Comparison of ENCODE assay signal across 8 mouse cellular contexts in genomic region chr5:43781977-43782930, GRCm38 (mm10). TPM values are rescaled to one million over a fixed set of nuclear protein-coding genes. Genes with fewer than 3 reads are reported as not detected.
DNase-seq lines count a peak whose midpoint lies in the region; ATAC-seq and TF ChIP-seq lines count a peak whose summit lies in the region.

No protein-coding gene starts in this region.

- no peaks in the 10 kb centered on the region for H3K9me3 ChIP-seq in erythroblast, embryonic 14.5 days (ENCODE audit: control insufficient read depth, low read length)
- no peaks in the 10 kb centered on the region for H3K9me3 ChIP-seq in heart, embryonic 13.5 days
- H3K9me3 ChIP-seq in liver, embryonic 14.5 days (ENCODE audit: control insufficient read depth, low read length) = no peaks in the 10 kb centered on the region
- no peaks in the 10 kb centered on the region for H3K9me3 ChIP-seq in neural tube, embryonic 11.5 days (ENCODE audit: control insufficient read depth, low read length)
- H3K9me3 ChIP-seq in stomach, embryonic 16.5 days (replicated peaks; ENCODE audit: control insufficient read depth, low read length) = no peaks in the 10 kb centered on the region

- H3K27me3 ChIP-seq in erythroblast, embryonic 14.5 days (ENCODE audit: control insufficient read depth) = no peaks in the 10 kb centered on the region; the same call in 1 of the 2 replicates
- no peaks in the 10 kb centered on the region for H3K27me3 ChIP-seq in heart, embryonic 13.5 days (replicated peaks)
- H3K27me3 ChIP-seq in liver, embryonic 14.5 days (ENCODE audit: control insufficient read depth, insufficient read depth, low read length) = no peaks in the 10 kb centered on the region
- no peaks in the 10 kb centered on the region for H3K27me3 ChIP-seq in neural tube, embryonic 11.5 days (ENCODE audit: control insufficient read depth, insufficient read depth, low read length)
- H3K27me3 ChIP-seq in stomach, embryonic 16.5 days (ENCODE audit: control insufficient read depth, insufficient read depth, low read length) = no peaks in the 10 kb centered on the region

- H3K4me1 ChIP-seq in erythroblast, embryonic 14.5 days (ENCODE audit: control insufficient read depth) = peaks cover 32% of the 10 kb centered on the region
- H3K4me1 ChIP-seq in heart, embryonic 13.5 days = peaks cover 25% of the 10 kb centered on the region
- H3K4me1 ChIP-seq in liver, embryonic 14.5 days (replicated peaks; ENCODE audit: control insufficient read depth in 2 of 2, insufficient read depth in 2 of 2, low read length in 1 of 2) = peaks cover 12% of the 10 kb centered on the region in 2 experiments
- peaks cover 5% of the 10 kb centered on the region; the same call in 1 of the 2 replicates for H3K4me1 ChIP-seq in neural tube, embryonic 11.5 days (ENCODE audit: control insufficient read depth, insufficient read depth, low read length)
- peaks cover 5% of the 10 kb centered on the region for H3K4me1 ChIP-seq in stomach, embryonic 16.5 days (ENCODE audit: control insufficient read depth, insufficient read depth, low read length)

- peak overlapping the region; percentile 74 for H3K4me2 ChIP-seq in heart, embryonic 13.5 days
- peak overlapping the region; percentile 87 for H3K4me2 ChIP-seq in liver, embryonic 14.5 days (ENCODE audit: low read depth)
- peak overlapping the region; percentile 83 for H3K4me2 ChIP-seq in neural tube, embryonic 11.5 days (ENCODE audit: low read depth)
- H3K4me2 ChIP-seq in stomach, embryonic 16.5 days (ENCODE audit: low read depth, low read length) = peak overlapping the region; percentile 75

- no peak; the same call in 1 of the 2 replicates for TF ChIP-seq CTCF in liver, embryonic 14.5 days (IDR thresholded peaks at IDR 0.05; ENCODE audit: low read depth)

- DNase-seq in CD4-positive, CD25-positive, alpha-beta regulatory T cell, adult 2 months (ENCODE audit: low read depth, low spot score) = peak; percentile 92
- peak; percentile 69 for DNase-seq in brain, embryonic 18.5 days (ENCODE audit: low read depth, low spot score)
- DNase-seq in kidney, postnatal 10 days = peak; percentile 89
- peak; percentile 57 to 60 (median 60) for DNase-seq in liver, embryonic 14.5 days (ENCODE audit: low read depth in 3 of 3, low spot score in 3 of 3)
- peak; percentile 89 for DNase-seq in neural tube, embryonic 11.5 days (ENCODE audit: low spot score)

- no peaks in the 10 kb centered on the region; the same call in 1 of the 2 replicates for H3K36me3 ChIP-seq in erythroblast, embryonic 14.5 days (ENCODE audit: control insufficient read depth)
- peaks cover 8% of the 10 kb centered on the region for H3K36me3 ChIP-seq in heart, embryonic 13.5 days
- no peaks in the 10 kb centered on the region for H3K36me3 ChIP-seq in liver, embryonic 14.5 days (replicated peaks; ENCODE audit: control insufficient read depth, insufficient read depth, low read depth)
- H3K36me3 ChIP-seq in neural tube, embryonic 11.5 days (ENCODE audit: control insufficient read depth, insufficient read depth, low read length) = no peaks in the 10 kb centered on the region
- H3K36me3 ChIP-seq in stomach, embryonic 16.5 days (ENCODE audit: control insufficient read depth, insufficient read depth, low read length) = no peaks in the 10 kb centered on the region

- peak; percentile 90 for ATAC-seq in heart, embryonic 13.5 days (ENCODE audit: extremely low read depth, insufficient number of reproducible peaks, low FRiP score, low TSS enrichment)
- peak; percentile 93 for ATAC-seq in liver, embryonic 14.5 days (ENCODE audit: insufficient read depth)
- peak; percentile 94 for ATAC-seq in neural tube, embryonic 11.5 days (ENCODE audit: insufficient read depth, low FRiP score, low TSS enrichment)
- peak; percentile 92 for ATAC-seq in stomach, embryonic 16.5 days (ENCODE audit: insufficient read depth, low FRiP score)

- peak overlapping the region; percentile 86 for H3K4me3 ChIP-seq in erythroblast, embryonic 14.5 days (replicated peaks)
- peak overlapping the region; percentile 93 for H3K4me3 ChIP-seq in heart, embryonic 13.5 days
- peak overlapping the region; percentile 92 to 95 for H3K4me3 ChIP-seq in liver, embryonic 14.5 days (ENCODE audit: insufficient read depth in 1 of 2, low read depth in 2 of 2, low read length in 2 of 2)
- peak overlapping the region; percentile 93 for H3K4me3 ChIP-seq in neural tube, embryonic 11.5 days (ENCODE audit: low read depth, low read length)
- H3K4me3 ChIP-seq in stomach, embryonic 16.5 days (replicated peaks; ENCODE audit: low read length) = peak overlapping the region; percentile 98

- peak overlapping the region; percentile 90 for H3K27ac ChIP-seq in heart, embryonic 13.5 days (replicated peaks)
- peak overlapping the region; percentile 53 for H3K27ac ChIP-seq in liver, embryonic 14.5 days
- H3K27ac ChIP-seq in neural tube, embryonic 11.5 days (ENCODE audit: low read depth, low read length) = peak overlapping the region; percentile 92
- H3K27ac ChIP-seq in stomach, embryonic 16.5 days (ENCODE audit: low read length) = peak overlapping the region; percentile 91

- no peak for TF ChIP-seq EP300 in liver, embryonic 14.5 days (IDR thresholded peaks at IDR 0.05; ENCODE audit: low read depth)

- peak overlapping the region; percentile 97 for H3K9ac ChIP-seq in heart, embryonic 13.5 days
- H3K9ac ChIP-seq in liver, embryonic 14.5 days (replicated peaks) = peak overlapping the region; percentile 92
- peak overlapping the region; percentile 97 for H3K9ac ChIP-seq in neural tube, embryonic 11.5 days (ENCODE audit: low read length)
- H3K9ac ChIP-seq in stomach, embryonic 16.5 days (ENCODE audit: low read length) = peak overlapping the region; percentile 98

- WGBS in heart, embryonic 13.5 days = 4% methylated on average over 63 of the region's 82 CpGs
- 3% methylated on average over 78 of the region's 82 CpGs for WGBS in liver, embryonic 14.5 days (ENCODE audit: insufficient replicate concordance)
- 3% methylated on average over 77 of the region's 82 CpGs for WGBS in neural tube, embryonic 11.5 days
- WGBS in stomach, embryonic 16.5 days = 3% methylated on average over 82 of the region's 82 CpGs

RNA-seq across cellular contexts. Expression of gene Bst1, which starts 36.4 kb away (rescaled TPM):
- not detected in 2 replicates for polyA plus RNA-seq in erythroblast, embryonic 14.5 days (2012)
- polyA plus RNA-seq in heart, embryonic 13.5 days (2015; fragmentation: Nextera tagmentation; extraction: Ambion mirVana) = 0.37 and 0.62 TPM in 2 replicates
- 0.18 and 0.19 TPM in 2 replicates for polyA plus RNA-seq in liver, embryonic 14.5 days (2012; rRNA removed)
- polyA plus RNA-seq in liver, embryonic 14.5 days (2014; fragmentation: Nextera tagmentation; extraction: Ambion mirVana) = 0.52 and 0.69 TPM in 2 replicates
- polyA plus RNA-seq in neural tube, embryonic 11.5 days (2014; fragmentation: Nextera tagmentation; extraction: Ambion mirVana) = not detected in 2 replicates
- polyA plus RNA-seq in stomach, embryonic 16.5 days (2015; fragmentation: Nextera tagmentation; extraction: Ambion mirVana) = 3.0 and 5.1 TPM in 2 replicates

RNA-seq across cellular contexts. Expression of gene Fbxl5, which starts 39.2 kb away (rescaled TPM):
- 0.15 and 0.27 TPM in 2 replicates for polyA plus RNA-seq in erythroblast, embryonic 14.5 days (2012)
- polyA plus RNA-seq in heart, embryonic 13.5 days (2015; fragmentation: Nextera tagmentation; extraction: Ambion mirVana) = 43.2 and 45.4 TPM in 2 replicates
- 9.0 and 10.3 TPM in 2 replicates for polyA plus RNA-seq in liver, embryonic 14.5 days (2012; rRNA removed)
- 21.5 and 22.6 TPM in 2 replicates for polyA plus RNA-seq in liver, embryonic 14.5 days (2014; fragmentation: Nextera tagmentation; extraction: Ambion mirVana)
- polyA plus RNA-seq in neural tube, embryonic 11.5 days (2014; fragmentation: Nextera tagmentation; extraction: Ambion mirVana) = 62.1 and 69.0 TPM in 2 replicates
- polyA plus RNA-seq in stomach, embryonic 16.5 days (2015; fragmentation: Nextera tagmentation; extraction: Ambion mirVana) = 58.7 and 62.1 TPM in 2 replicates

Comparison
In these comparisons a context has a peak if more than half of its experiments do, and no peak if none do; other contexts are left out.
1. Peak in every context shown above with its lines: DNase-seq, ATAC-seq, H3K4me3 ChIP-seq and H3K27ac ChIP-seq.